Mouse (Mus musculus) cortical plate, adult 2 months (tissue): ENCODE data around the gene Tpd52l1.

ENCODE experiments used
- CTCF ChIP-seq: fragments of 200-500 bp; IDR thresholded peaks from 2 replicates; pipeline ENCODE4 v1.5.1; 2011; ENCODE audit warnings: mild to moderate bottlenecking, control low read depth, low read length; ENCODE audit not compliant: insufficient read depth; ENCODE audit errors: extremely low read depth
- POLR2A ChIP-seq: fragments of 200-500 bp; IDR thresholded peaks from 2 replicates; pipeline ENCODE4 v1.6.1; 2011; ENCODE audit warnings: mild to moderate bottlenecking, low read length, control low read depth; ENCODE audit not compliant: insufficient read depth; ENCODE audit errors: extremely low read depth

DNA sequence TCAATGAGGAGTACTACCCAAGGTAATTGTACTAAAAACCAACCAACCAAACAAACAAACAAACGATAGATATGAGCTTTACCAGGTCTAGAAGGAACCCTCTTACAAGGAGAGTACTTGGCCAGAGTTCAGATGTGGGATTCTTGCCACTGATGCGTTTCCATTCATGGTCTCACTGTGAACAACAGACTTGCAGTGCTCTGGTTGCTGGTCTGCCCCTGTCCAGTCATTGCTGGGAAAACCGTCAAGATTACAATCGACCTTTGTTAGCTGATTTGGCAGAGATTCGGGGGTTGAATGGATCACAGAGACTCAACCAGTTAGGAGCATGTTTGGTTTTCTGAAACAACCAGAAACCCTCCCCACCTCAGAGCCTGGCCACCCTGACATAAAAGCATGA, 150.1 kb downstream of the Tpd52l1 start:
- no peak for TF ChIP-seq CTCF
- TF ChIP-seq POLR2A = no peak
